9 mouse cellular contexts compared by ENCODE assay signal in the genomic region with DNA sequence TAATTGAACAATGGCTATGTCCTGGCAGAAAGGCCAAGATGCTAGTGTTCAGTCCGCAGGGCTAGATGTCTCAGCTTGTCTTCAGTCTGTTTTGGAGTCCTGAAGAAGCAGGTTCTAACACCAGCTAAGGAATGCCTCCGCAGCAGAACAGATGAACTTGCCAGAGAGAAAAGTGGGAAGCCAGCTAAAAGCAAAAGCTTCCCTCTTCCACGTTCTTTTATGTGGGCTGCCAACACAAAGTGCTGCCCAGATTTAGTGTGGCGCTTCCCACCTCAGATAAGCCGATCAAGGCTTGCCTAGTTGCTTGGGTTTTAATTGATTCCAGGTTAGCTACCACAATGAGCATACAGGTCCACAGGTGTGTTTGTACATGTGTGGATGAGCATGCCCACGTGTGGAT.
"Had no signal": no experiment of that assay in that cellular context is flagged by ENCODE, and none has a peak within 500 bp of the region (broad histone marks: within the 10 kb centered on the region; RNA-seq: fewer than 3 reads in every experiment).

No protein-coding gene starts in this region.

- ATAC-seq: midbrain, embryonic 13.5 days had no signal

- DNase-seq: kidney, adult 11 months; kidney, adult 9 months; kidney, postnatal 36 days; layer of hippocampus, adult 9-11 months; layer of hippocampus, postnatal 36 days; lung, adult 18-20 months; spleen, adult 18-20 months; thymus, postnatal 4 days had no signal
